Mouse (Mus musculus) right cerebral cortex, adult 18-20 months (tissue): ENCODE data around the gene Mgat5.
A peak's percentile ranks its signal among the peaks of the same experiment; 100 is the strongest.

Source experiments
- DNase-seq: peaks from one replicate; pipeline ENCODE4 v3.0.0; 2022; ENCODE audit warnings: mixed read lengths

The Mgat5 gene

GRCm38 (mm10) chr1:127204817-127205485 lies at the start of gene Mgat5:
Gene Mgat5, plus strand, starts transcription at chr1:127205015.
- DNase-seq, result peak; percentile 94

DNA sequence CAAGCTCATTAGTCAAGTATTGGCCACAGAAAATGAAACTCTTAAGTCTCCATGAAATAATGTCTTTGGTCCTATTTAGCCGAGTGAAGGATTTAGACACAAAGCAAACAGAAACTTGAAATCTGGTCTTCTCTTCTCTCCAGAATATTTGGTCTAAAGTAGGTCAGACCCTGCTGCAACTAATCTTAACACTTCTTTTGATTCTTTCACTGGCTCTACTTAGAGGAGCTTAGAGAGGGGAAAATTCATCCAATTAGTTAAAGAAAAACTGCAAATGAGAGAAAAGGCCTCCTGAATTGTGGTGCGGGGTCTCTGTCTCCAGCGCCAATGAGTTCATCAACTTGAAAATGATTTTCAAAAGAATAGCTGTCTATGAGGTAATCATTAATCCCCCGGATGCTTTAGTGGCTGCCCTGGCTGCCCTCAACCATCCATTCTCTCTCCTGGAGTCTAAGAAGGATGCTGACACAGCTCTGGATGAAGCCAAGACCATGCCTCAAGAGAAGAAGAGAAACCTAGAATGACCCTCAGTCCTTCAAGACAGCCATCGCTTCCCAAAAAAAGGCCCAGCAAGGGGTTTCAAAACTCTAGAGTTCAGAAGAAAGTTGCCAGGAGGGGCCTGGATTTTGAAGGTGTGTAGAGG lies 44.6 kb upstream of the Mgat5 start:
- DNase-seq, result no peak

- peak; percentile 20 for DNase-seq
Measured at GRCm38 (mm10) chr1:127164589-127165160, 40.1 kb upstream of the Mgat5 start.

GRCm38 (mm10) chr1:127166521-127166920 lies 38.3 kb upstream of the Mgat5 start:
- DNase-seq, result no peak

DNA sequence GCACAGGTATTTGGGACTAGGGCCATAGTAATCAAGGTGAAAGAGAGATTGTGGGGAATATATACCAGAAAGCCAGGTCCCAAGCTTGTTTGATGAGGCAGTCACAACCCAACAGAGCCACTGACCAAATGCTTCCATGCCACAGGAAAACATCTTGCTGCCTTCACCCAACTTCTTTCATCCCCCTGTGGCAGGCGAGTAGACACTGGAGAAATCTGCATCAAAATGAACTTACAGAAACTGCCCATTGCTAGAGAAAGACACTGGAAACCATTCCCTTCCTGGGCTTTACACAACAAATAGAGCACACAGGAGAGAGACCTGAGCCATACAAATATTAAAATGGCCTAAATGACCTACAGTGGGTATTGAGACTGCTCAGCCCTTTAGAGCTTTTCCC lies 37.2 kb upstream of the Mgat5 start:
- DNase-seq, result no peak

- DNase-seq, result no peak
Measured at GRCm38 (mm10) chr1:127168205-127168604, 36.6 kb upstream of the Mgat5 start.

DNA sequence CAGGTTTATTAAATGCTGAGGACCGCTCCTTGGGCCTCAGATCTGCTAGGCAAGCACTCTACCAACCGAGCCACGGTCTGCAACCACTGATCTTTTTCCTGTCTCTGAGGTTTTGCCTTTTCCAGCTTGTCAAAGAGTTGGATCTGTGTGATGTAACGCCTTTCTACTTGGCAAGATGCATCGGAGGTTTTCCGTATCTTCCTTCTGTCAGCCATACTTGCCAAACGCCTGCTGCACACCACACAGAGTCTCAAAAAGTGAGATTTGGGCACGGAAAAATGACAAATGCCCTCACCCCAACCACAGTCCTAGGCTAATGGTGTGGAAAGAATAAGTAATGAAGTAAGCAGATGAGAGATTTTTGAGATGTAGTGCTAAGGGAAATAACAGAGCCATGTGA lies 35.3 kb upstream of the Mgat5 start:
- DNase-seq, result no peak

DNA sequence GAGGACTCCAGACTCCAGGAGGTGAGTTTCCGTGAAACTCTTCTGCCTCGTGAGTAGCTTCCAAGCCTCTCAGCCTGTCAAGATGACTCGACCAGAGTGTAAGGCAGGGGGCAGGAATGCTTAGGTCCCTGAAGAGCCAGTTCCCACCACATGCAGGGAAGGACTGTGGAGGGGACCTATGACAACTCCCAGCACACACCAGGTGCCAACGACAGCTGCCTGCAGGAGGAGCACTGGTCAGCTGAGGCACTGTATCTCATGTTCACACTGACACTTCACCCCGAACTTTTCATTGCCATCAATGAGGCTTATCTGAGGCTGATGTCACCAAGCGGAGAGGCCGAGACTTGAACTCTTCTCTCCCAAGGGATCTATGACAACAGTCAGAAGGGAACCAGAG lies 33.5 kb upstream of the Mgat5 start:
- DNase-seq, result no peak

DNA sequence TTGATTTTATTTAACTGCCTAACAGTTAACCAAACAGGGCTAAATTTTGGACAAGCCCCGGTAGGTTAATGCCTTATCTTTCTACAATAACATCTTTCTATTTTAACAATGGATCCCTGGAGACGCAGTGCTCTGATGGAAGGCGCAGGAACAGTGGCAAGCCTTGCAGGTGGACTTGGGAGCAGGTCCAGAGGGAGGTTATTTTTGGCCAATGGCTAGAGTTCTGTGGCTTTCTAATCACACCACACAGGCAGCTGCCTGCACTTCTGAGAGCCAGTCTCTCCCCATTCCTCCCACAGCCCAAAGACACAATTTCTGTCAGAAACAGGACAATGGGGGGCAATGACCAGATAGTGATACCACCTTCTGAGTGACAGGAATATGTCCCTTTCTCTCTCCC lies 31.4 kb upstream of the Mgat5 start:
- no peak for DNase-seq

GRCm38 (mm10) chr1:127192396-127192795 lies 12.4 kb upstream of the Mgat5 start:
- DNase-seq, result no peak

DNA sequence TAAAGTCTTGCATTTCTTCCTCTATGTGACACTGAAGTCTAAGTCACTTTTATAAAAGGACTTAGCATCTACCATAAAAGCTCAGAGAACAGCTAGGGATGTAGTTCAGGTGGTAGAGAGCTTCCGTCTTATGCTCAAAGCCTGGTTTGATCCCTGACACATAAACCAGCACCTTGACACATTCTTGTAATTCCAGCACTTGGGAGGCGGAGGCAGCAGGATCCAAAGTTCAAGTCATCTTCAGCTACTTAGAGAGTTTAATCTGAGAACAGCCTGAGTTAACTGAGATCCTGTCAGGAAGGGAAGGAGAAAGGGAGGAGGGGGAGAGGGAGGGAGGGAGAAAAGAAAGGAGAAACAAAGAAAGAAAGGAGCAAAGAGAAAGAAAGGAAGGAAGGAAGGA lies 5.6 kb upstream of the Mgat5 start:
- DNase-seq, result no peak

DNA sequence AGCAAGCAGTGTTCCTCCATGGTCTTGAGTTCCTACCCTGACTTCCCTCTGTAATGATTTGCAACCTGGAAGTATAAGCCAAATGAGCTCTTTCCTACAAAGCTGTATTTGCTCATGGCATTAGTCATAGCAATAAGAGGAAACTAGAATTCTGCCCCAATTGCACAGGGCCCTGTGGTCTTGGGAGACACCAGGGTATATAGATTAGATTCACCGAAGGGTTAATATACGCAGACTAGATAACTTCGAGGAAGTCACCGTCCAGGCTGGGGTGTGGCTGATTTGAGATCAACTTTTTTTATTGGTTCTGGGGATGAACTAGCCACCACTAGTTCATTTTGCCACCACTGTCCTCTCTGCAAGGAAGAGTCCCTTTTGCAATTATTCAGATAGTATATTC lies 2.5 kb upstream of the Mgat5 start:
- no peak for DNase-seq

DNA sequence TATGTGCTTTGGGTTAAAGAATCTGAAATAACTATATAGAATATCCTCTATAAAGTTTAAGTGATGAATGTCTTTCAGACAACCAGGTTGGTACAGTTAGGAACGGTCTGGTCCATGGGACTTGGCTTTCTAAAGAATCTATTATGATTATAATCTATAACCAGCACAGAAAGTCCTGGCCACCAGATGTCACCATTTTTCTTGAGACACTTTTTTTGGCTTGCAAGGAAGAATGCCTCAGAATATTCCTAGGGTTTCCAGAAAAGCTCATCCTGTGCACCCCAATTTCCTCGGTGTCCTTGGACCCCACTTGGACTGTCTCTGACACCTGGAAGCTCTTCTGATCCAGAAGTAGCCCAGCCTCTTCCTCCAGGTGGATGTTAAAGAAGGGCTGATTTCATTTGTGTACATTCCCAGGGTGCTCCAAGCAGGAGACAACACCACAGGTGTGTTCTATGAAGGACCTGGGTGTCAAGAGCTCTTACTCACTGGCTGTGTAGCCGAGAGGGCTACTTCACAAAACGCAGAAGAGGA lies 1.5 kb upstream of the Mgat5 start:
- DNase-seq, result peak; percentile 48

DNA sequence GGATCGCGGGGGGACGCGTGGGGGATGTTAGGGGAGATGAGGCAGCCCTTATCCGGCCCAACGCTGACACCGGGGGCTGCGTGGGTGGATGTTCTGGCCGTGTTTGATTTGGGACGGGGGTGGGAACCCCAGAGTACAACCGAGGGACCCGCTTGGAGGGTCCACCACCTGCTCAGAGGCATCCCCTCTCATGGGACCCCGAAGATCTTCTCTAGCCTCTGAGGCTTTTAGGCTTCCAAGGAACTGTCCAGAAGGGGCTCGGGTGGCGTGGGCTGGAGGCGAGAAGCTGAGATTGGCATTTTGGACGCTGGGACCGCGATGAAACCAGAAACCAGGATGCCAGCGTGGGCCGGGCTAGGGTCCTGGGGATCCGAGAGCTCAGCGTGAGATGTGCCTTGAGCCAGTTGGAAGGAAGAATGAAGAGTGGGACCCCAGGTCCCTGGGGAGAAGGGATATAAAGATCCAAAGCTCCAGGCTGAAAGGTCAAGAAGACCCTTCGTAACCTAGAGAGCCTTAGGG lies 745 bp downstream of the Mgat5 start:
- DNase-seq, result peak; percentile 50

GRCm38 (mm10) chr1:127206020-127206641 lies 1.3 kb downstream of the Mgat5 start:
- peak; percentile 60 for DNase-seq

GRCm38 (mm10) chr1:127206881-127207555 lies 2.2 kb downstream of the Mgat5 start:
- DNase-seq, result no peak

GRCm38 (mm10) chr1:127208167-127208566 lies 3.4 kb downstream of the Mgat5 start:
- DNase-seq, result peak; percentile 35

DNA sequence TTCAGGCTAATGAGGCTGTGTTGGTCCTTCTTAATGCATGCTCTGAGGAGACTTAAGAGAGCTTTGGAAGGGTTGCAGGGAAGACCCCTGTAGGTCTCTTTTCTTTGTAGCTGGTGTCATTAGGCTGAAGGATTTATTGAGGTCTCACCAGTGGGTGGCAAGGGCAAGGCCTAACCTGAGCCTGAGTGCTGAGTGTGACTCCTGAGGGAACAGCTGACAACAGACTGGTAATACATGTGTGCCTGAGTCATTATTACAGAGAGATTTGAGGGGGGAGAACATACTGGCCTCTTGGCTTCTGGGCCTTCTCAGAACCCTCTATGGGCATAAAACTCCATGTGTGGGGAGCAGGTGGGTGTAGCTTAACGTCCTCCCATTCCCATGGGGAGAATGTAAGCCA lies 8.0 kb downstream of the Mgat5 start:
- DNase-seq, result no peak

DNA sequence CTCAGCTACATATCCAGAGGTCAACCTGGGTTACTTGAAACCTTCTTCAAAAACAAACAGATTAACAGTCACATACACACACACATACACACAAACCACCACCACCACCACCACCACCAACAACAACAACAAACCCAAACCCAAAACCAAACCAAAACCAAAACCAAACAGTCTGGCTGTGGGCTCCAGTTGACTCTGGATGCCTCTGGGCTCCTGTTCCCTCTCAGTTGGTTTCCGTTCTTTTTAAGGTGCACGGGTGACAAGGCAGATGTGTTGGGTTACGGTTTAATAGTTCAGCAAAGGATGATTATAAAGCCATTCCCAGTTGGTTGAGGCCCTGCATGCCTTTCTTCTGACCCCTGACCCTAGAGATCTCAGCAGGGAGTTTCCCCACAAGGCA lies 8.6 kb downstream of the Mgat5 start:
- no peak for DNase-seq

DNA sequence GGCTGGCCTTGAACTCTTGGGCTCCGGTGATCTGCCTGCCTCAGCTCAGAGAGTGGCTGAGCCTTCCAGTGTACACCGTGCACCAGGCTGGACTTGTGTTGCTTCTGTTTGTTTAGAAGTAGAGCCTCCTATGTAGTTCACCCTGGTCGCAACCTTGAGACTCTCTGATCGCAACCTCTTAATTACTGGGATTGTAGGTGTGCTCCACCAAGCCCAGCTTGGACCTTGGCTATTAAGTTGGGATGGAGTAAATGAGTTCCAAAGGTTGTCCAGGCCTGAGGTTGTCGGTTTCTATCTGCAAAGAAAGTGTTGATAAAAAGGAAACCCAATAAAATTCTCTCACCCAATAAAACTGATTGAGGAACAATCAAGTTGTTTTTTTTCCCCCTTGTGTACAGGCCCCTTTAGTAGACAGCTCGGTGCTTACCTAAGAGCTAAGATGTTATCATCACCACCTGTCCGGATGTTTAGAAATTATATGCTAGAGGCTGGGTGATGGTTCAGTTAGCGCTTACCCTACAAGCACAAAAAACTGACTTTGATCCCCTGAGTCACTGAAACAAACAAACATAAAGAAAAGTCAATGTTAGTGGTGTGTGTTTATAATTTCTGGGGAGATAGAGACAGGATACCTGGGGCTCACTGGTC lies 9.9 kb downstream of the Mgat5 start:
- DNase-seq, result no peak

DNA sequence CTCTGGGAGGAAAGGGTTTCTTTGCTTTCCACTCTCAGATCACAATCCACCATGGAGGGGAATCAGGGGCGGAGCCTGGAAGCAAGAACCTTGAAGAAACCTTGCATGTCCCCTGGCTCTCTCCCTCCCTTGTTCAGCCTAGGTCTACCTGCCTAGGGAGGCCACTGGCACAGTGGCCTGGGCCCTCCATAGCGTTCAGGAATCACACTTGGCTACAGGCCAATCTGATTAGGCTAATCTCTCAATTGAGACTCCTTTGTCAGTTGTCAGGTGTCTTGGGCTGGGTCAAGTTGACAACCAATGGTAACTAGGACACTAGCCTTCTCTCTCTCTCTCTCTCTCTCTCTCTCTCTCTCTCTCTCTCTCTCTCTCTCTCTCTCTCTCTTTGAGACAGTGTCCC lies 12.2 kb downstream of the Mgat5 start:
- DNase-seq, result no peak

- no peak for DNase-seq
Measured at GRCm38 (mm10) chr1:127217665-127218064, 12.8 kb downstream of the Mgat5 start.
